10 mouse cellular contexts compared by ENCODE assay signal in genomic region chr1:90412511-90413045, GRCm38 (mm10).
A peak's percentile ranks its signal among the peaks of the same experiment; 100 is the strongest.
DNase-seq lines count a peak whose midpoint lies in the region; ATAC-seq and TF ChIP-seq lines count a peak whose summit lies in the region.
"Had no signal": no experiment of that assay in that cellular context is flagged by ENCODE, and none has a peak within 500 bp of the region (broad histone marks: within the 10 kb centered on the region; RNA-seq: fewer than 3 reads in every experiment).

No protein-coding gene starts in this region.

- H3K4me1 ChIP-seq in lung, embryonic 14.5 days (ENCODE audit: insufficient read depth): no peaks in the 10 kb centered on the region
- H3K4me1 ChIP-seq: liver, embryonic 15.5 days; neural tube, embryonic 15.5 days had no signal

- ATAC-seq in lung, embryonic 14.5 days (ENCODE audit: insufficient read depth): peak; percentile 60; the same call in 1 of the 2 replicates

- H3K27ac ChIP-seq in lung, embryonic 14.5 days (ENCODE audit: low read depth): no peak overlapping the region
- H3K27ac ChIP-seq: liver, embryonic 15.5 days; neural tube, embryonic 15.5 days had no signal

- H3K9me3 ChIP-seq in lung, embryonic 14.5 days (ENCODE audit: low read depth, low read length): peaks cover 5% of the 10 kb centered on the region; the same call in 1 of the 2 replicates
- H3K9me3 ChIP-seq: liver, embryonic 15.5 days; neural tube, embryonic 15.5 days had no signal

- no peaks in the 10 kb centered on the region for H3K36me3 ChIP-seq in lung, embryonic 14.5 days (ENCODE audit: insufficient read depth)
- H3K36me3 ChIP-seq: liver, embryonic 15.5 days; neural tube, embryonic 15.5 days had no signal

- no peak overlapping the region for H3K4me2 ChIP-seq in lung, embryonic 14.5 days
- H3K4me2 ChIP-seq: liver, embryonic 15.5 days; neural tube, embryonic 15.5 days had no signal

- no peaks in the 10 kb centered on the region for H3K27me3 ChIP-seq in lung, embryonic 14.5 days (ENCODE audit: insufficient read depth, low read length)
- H3K27me3 ChIP-seq: liver, embryonic 15.5 days; neural tube, embryonic 15.5 days had no signal

- no peak for TF ChIP-seq POLR2A in brain, embryonic 14.5 days (IDR thresholded peaks at IDR 0.05; ENCODE audit: borderline replicate concordance, extremely low read depth, insufficient read depth, insufficient read length, poor library complexity, severe bottlenecking)

- TF ChIP-seq CTCF in brain, embryonic 14.5 days (IDR thresholded peaks at IDR 0.05; ENCODE audit: borderline replicate concordance, extremely low read depth, insufficient read depth, insufficient read length): no peak
- no peak for TF ChIP-seq CTCF in lung, embryonic 14.5 days (IDR thresholded peaks at IDR 0.05; ENCODE audit: low read depth)

- DNase-seq in adrenal gland, adult (ENCODE audit: inconsistent age in 2 of 2, low spot score in 1 of 2): peak; percentile 6 to 32
- no peak for DNase-seq in adrenal gland, postnatal 4 days (ENCODE audit: low spot score in 2 of 2)
- DNase-seq in brain, embryonic 14.5 days (ENCODE audit: low read depth): peak; percentile 45
- peak; percentile 35 for DNase-seq in heart, postnatal 25 days (ENCODE audit: low spot score)
- DNase-seq in lung, embryonic 14.5 days: peak; percentile 54
- DNase-seq in right cerebral cortex, adult 2 months (ENCODE audit: low spot score in 2 of 2): no peak
- DNase-seq in thymus, adult 18-20 months: no peak
- no peak for DNase-seq in gastrocnemius, postnatal 36 days

- no peak overlapping the region for H3K4me3 ChIP-seq in lung, embryonic 14.5 days (ENCODE audit: low read depth, low read length)
- H3K4me3 ChIP-seq: liver, embryonic 15.5 days; neural tube, embryonic 15.5 days had no signal

- 46% methylated on average over 9 of the region's 9 CpGs for WGBS in lung, embryonic 14.5 days

- no peak overlapping the region for H3K9ac ChIP-seq in lung, embryonic 14.5 days
- H3K9ac ChIP-seq: liver, embryonic 15.5 days; neural tube, embryonic 15.5 days had no signal

- intact Hi-C loops in heart, postnatal 25 days (cut with DNase I): loop anchor here (5.0 kb wide), 1 partner anchor 80 kb away; no protein-coding TSS in a partner anchor
- intact Hi-C loops in gastrocnemius, postnatal 36 days (cut with DNase I): no loop called here

Comparison
In these comparisons a context has a peak if more than half of its experiments do, and no peak if none do; other contexts are left out.
1. DNase-seq: peak in adrenal gland, adult (2 of 2), brain, embryonic 14.5 days (single experiment), heart, postnatal 25 days (single experiment) and lung, embryonic 14.5 days (single experiment); none in adrenal gland, postnatal 4 days (0 of 2), right cerebral cortex, adult 2 months (0 of 2), thymus, adult 18-20 months (0 of 2) and gastrocnemius, postnatal 36 days (0 of 2).